Mouse (Mus musculus) ES-Bruce4 (cell line): ENCODE measurements at regions not wholly inside any gene's neighbourhood (a gene's known extent, or its start where the extent isn't known, plus 50 kb on each side); places are given as distances from the start of the nearest gene placed in this dataset.

Experiments used
- H3K27ac ChIP-seq: 2 replicates; pipeline ENCODE4 v1.5.1; 2012; ENCODE audit warnings: low read length, inconsistent platforms; ENCODE audit not compliant: insufficient read depth
- H3K27me3 ChIP-seq: 2 replicates; pipeline ENCODE4 v1.6.1; 2012; ENCODE audit warnings: mild to moderate bottlenecking, low read length, inconsistent platforms; ENCODE audit not compliant: control insufficient read depth, poor library complexity, insufficient read depth, severe bottlenecking
- H3K36me3 ChIP-seq: 2 replicates; pipeline ENCODE4 v1.6.1; 2012; ENCODE audit warnings: inconsistent platforms, mild to moderate bottlenecking, low read length, moderate library complexity; ENCODE audit not compliant: control insufficient read depth, poor library complexity, insufficient read depth, severe bottlenecking
- H3K4me1 ChIP-seq: one replicate; pipeline ENCODE4 v1.8.1; 2011; ENCODE audit warnings: low read length; ENCODE audit not compliant: control insufficient read depth, insufficient read depth
- H3K4me3 ChIP-seq: 2 replicates; pipeline ENCODE4 v1.5.1; 2011; ENCODE audit warnings: low read depth, mild to moderate bottlenecking, low read length
- H3K9ac ChIP-seq: 2 replicates; pipeline ENCODE4 v1.6.1; 2012; ENCODE audit warnings: low read depth, mild to moderate bottlenecking, inconsistent platforms; ENCODE audit not compliant: poor library complexity, severe bottlenecking
- H3K9me3 ChIP-seq: replicated peaks from 2 replicates; pipeline ENCODE4 v1.6.1; 2012; ENCODE audit warnings: mild to moderate bottlenecking, low read length, inconsistent platforms; ENCODE audit not compliant: control insufficient read depth, poor library complexity, insufficient read depth, severe bottlenecking
- CTCF ChIP-seq: IDR thresholded peaks from one replicate; pipeline ENCODE4 v1.8.1; 2011; ENCODE audit warnings: low read depth, low read length
- EP300 ChIP-seq: IDR thresholded peaks from 2 replicates; pipeline ENCODE4 v1.6.1; 2011; ENCODE audit warnings: low read depth, low read length; ENCODE audit not compliant: insufficient read depth
- POLR2A ChIP-seq: IDR thresholded peaks from one replicate; pipeline ENCODE4 v1.8.1; 2011; ENCODE audit warnings: low read length; ENCODE audit not compliant: insufficient read depth

- Histone ChIP-seq H3K4me3 (no peak overlapping the region), H3K27ac (no peak overlapping the region), H3K9me3 (no peaks in the 10 kb centered on the region), H3K4me1 (no peaks in the 10 kb centered on the region), H3K27me3 (no peaks in the 10 kb centered on the region), H3K9ac (no peak overlapping the region), H3K36me3 (no peaks in the 10 kb centered on the region)
- TF ChIP-seq CTCF (no peak), POLR2A (no peak), EP300 (no peak)
These were observed 90.4 kb upstream of the Rora start for GRCm38 (mm10) chr9:68563206-68563605.

GRCm38 (mm10) chr9:68585751-68586150 is 67.8 kb upstream of the Rora start:
- Histone ChIP-seq H3K27ac (no peak overlapping the region), H3K36me3 (no peaks in the 10 kb centered on the region), H3K4me3 (no peak overlapping the region), H3K4me1 (no peaks in the 10 kb centered on the region), H3K9me3 (no peaks in the 10 kb centered on the region), H3K27me3 (no peaks in the 10 kb centered on the region; the same call in 1 of the 2 replicates), H3K9ac (no peak overlapping the region)
- TF ChIP-seq POLR2A (no peak), EP300 (no peak), CTCF (no peak)

- Histone ChIP-seq H3K4me1 (no peaks in the 10 kb centered on the region), H3K9ac (no peak overlapping the region), H3K27ac (no peak overlapping the region), H3K36me3 (no peaks in the 10 kb centered on the region), H3K4me3 (no peak overlapping the region), H3K9me3 (no peaks in the 10 kb centered on the region), H3K27me3 (no peaks in the 10 kb centered on the region; the same call in 1 of the 2 replicates)
- TF ChIP-seq POLR2A (no peak), EP300 (no peak), CTCF (no peak)
These were observed 62.6 kb upstream of the Rora start for GRCm38 (mm10) chr9:68591023-68591422.

- no peak overlapping the region for H3K4me3 ChIP-seq
- no peak for TF ChIP-seq EP300
- TF ChIP-seq CTCF, result no peak
- TF ChIP-seq POLR2A, result no peak
- H3K4me1 ChIP-seq, result no peaks in the 10 kb centered on the region
- H3K9me3 ChIP-seq, result no peaks in the 10 kb centered on the region
- no peaks in the 10 kb centered on the region for H3K36me3 ChIP-seq
- H3K27ac ChIP-seq, result no peak overlapping the region
- H3K9ac ChIP-seq, result no peak overlapping the region
- no peaks in the 10 kb centered on the region for H3K27me3 ChIP-seq
These were observed 60.6 kb upstream of the Rora start for GRCm38 (mm10) chr9:68592976-68593375.

- Histone ChIP-seq H3K27me3 (no peaks in the 10 kb centered on the region), H3K9me3 (no peaks in the 10 kb centered on the region), H3K4me1 (no peaks in the 10 kb centered on the region), H3K9ac (no peak overlapping the region), H3K27ac (no peak overlapping the region), H3K36me3 (no peaks in the 10 kb centered on the region), H3K4me3 (no peak overlapping the region)
- TF ChIP-seq EP300 (no peak), CTCF (no peak), POLR2A (no peak)
These were observed 59.0 kb upstream of the Rora start for GRCm38 (mm10) chr9:68594586-68594985.
